Mouse (Mus musculus): ENCODE data around the gene Emp2. TPM values are rescaled to one million over a fixed set of nuclear protein-coding genes. Genes with fewer than 3 reads are reported as not detected.

Gene Emp2
- total and polyA plus RNA-seq, 3 experiments, result 0.09 TPM; not detected in 2

DNA sequence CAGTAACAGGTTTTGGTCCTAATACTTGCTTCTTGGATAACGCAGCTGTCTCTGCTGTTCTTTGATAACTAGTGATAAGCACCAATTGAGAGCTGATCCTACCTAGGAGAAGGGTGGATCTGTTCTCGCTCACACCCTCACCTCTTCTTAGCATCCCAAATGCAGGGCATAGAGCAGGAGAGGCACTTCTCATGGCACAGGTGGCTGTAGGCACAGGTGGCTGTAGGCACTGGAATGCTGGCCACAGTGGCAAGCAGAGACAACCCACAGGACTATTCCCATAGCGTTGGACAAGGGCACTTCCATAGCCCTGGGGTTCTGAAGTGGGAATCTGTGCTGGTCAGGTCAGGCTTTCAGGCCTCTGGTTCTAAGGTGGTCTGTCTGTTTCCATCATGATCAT lies 31.9 kb downstream of the Emp2 start:
- dilution Hi-C loops (cut with MboI; ENCODE audit: extremely low pct_ligation_motif_present, extremely low pct_unique_long_range_greater_than_20kb, low sequenced_read_pairs) (no loop called here), in situ Hi-C loops (cut with MboI; ENCODE audit: low pct_ligation_motif_present, low pct_unique_long_range_greater_than_20kb, low sequenced_read_pairs) (no loop called here)
- H3K79me2 ChIP-seq (replicated peaks; ENCODE audit: control insufficient read depth, extremely low read depth, insufficient read depth, poor library complexity, severe bottlenecking), result no peaks in the 10 kb centered on the region
- no peaks in the 10 kb centered on the region for H3K36me3 ChIP-seq (replicated peaks in 1 of 2; ENCODE audit: control insufficient read depth in 1 of 2, insufficient read depth in 1 of 2, low read length in 1 of 2)
- no peak for DNase-seq (ENCODE audit: extremely low read depth)
- no peak overlapping the region for H3K4me3 ChIP-seq (replicated peaks in 1 of 3; ENCODE audit: low read depth in 2 of 3, low read length in 2 of 3, poor library complexity in 1 of 3)
- no peak overlapping the region for H3K27ac ChIP-seq (ENCODE audit: insufficient read depth, low read depth)
- TF ChIP-seq GABPA (IDR thresholded peaks at IDR 0.05; ENCODE audit: insufficient replicate concordance, low read depth, low read length) (no peak), JUND (conservative IDR thresholded peaks at IDR 0.05; ENCODE audit: low read depth, low read length) (no peak), USF1 (IDR thresholded peaks at IDR 0.05; ENCODE audit: low read depth, low read length) (no peak), SIN3A (IDR thresholded peaks at IDR 0.05; ENCODE audit: low read length) (no peak), PAX5 (IDR thresholded peaks at IDR 0.05; ENCODE audit: low read length) (no peak), MXI1 (IDR thresholded peaks at IDR 0.05; ENCODE audit: low read depth, low read length) (no peak), JUN (IDR thresholded peaks at IDR 0.05; ENCODE audit: insufficient read depth, low read depth, low read length) (no peak), POLR2AphosphoS2 (IDR thresholded peaks at IDR 0.05; ENCODE audit: low read depth, low read length) (no peak)
- H3K4me2 ChIP-seq (ENCODE audit: insufficient read depth, low read depth, poor library complexity, severe bottlenecking), result no peak overlapping the region
- H3K9me3 ChIP-seq (replicated peaks; ENCODE audit: low read length), result no peaks in the 10 kb centered on the region
- peaks cover 12 to 23% of the 10 kb centered on the region in 2 experiments for H3K4me1 ChIP-seq (ENCODE audit: control insufficient read depth in 1 of 2, insufficient read depth in 2 of 2)
- no peak overlapping the region for H3K9ac ChIP-seq (ENCODE audit: insufficient read depth, low read depth)
- H3K27me3 ChIP-seq (replicated peaks), result peaks cover 40% of the 10 kb centered on the region

- Histone ChIP-seq H3K27me3 (replicated peaks) (peaks cover 41% of the 10 kb centered on the region), H3K9ac (ENCODE audit: insufficient read depth, low read depth) (no peak overlapping the region), H3K79me2 (replicated peaks; ENCODE audit: control insufficient read depth, extremely low read depth, insufficient read depth, poor library complexity, severe bottlenecking) (no peaks in the 10 kb centered on the region), H3K4me1 (ENCODE audit: control insufficient read depth in 1 of 2, insufficient read depth in 2 of 2) (peaks cover 3 to 18% of the 10 kb centered on the region in 2 experiments; a peak in 3 of 4 replicates), H3K9me3 (replicated peaks; ENCODE audit: low read length) (no peaks in the 10 kb centered on the region), H3K36me3 (replicated peaks in 1 of 2; ENCODE audit: control insufficient read depth in 1 of 2, insufficient read depth in 1 of 2, low read length in 1 of 2) (no peaks in the 10 kb centered on the region), H3K27ac (ENCODE audit: insufficient read depth, low read depth) (no peak overlapping the region), H3K4me3 (replicated peaks in 1 of 3; ENCODE audit: low read depth in 2 of 3, low read length in 2 of 3, poor library complexity in 1 of 3) (no peak overlapping the region), H3K4me2 (ENCODE audit: insufficient read depth, low read depth, poor library complexity, severe bottlenecking) (no peak overlapping the region)
- dilution Hi-C loops (cut with MboI; ENCODE audit: extremely low pct_ligation_motif_present, extremely low pct_unique_long_range_greater_than_20kb, low sequenced_read_pairs) (no loop called here), in situ Hi-C loops (cut with MboI; ENCODE audit: low pct_ligation_motif_present, low pct_unique_long_range_greater_than_20kb, low sequenced_read_pairs) (no loop called here)
- DNase-seq (ENCODE audit: extremely low read depth), result peak; percentile 90
- TF ChIP-seq TCF12 (IDR thresholded peaks at IDR 0.05; ENCODE audit: low read depth, low read length) (no peak; the same call in 1 of the 2 replicates), CTCF (conservative IDR thresholded peaks at IDR 0.05 in 1 of 2, IDR thresholded peaks at IDR 0.05 in 1 of 2; ENCODE audit: low read depth in 2 of 2, low read length in 2 of 2) (peak; percentile 88 to 99), HCFC1 (IDR thresholded peaks at IDR 0.05; ENCODE audit: low read depth, low read length) (no peak; the same call in 1 of the 2 replicates), ELF1 (IDR thresholded peaks at IDR 0.05; ENCODE audit: low read depth, low read length) (peak; percentile 28), MXI1 (IDR thresholded peaks at IDR 0.05; ENCODE audit: low read depth, low read length) (no peak), UBTF (IDR thresholded peaks at IDR 0.05; ENCODE audit: low read depth, low read length) (no peak), ZC3H11A (IDR thresholded peaks at IDR 0.05; ENCODE audit: low read depth, low read length) (peak; percentile 90), ZNF384 (IDR thresholded peaks at IDR 0.05; ENCODE audit: low read depth, low read length) (peak; percentile 84), PAX5 (IDR thresholded peaks at IDR 0.05; ENCODE audit: low read length) (no peak), NELFE (IDR thresholded peaks at IDR 0.05; ENCODE audit: low read depth, low read length) (peak; percentile 55; the same call in 1 of the 2 replicates), JUND (conservative IDR thresholded peaks at IDR 0.05; ENCODE audit: low read depth, low read length) (0 out of 2 replicates have a peak, but pooled peaks have one; percentile 25), CHD1 (IDR thresholded peaks at IDR 0.05; ENCODE audit: low read depth, low read length) (no peak), ZMIZ1 (IDR thresholded peaks at IDR 0.05; ENCODE audit: low read depth, low read length) (no peak), MEF2A (IDR thresholded peaks at IDR 0.05; ENCODE audit: borderline replicate concordance, low read depth, low read length) (no peak), POLR2AphosphoS2 (IDR thresholded peaks at IDR 0.05; ENCODE audit: low read depth, low read length) (no peak), SIN3A (IDR thresholded peaks at IDR 0.05; ENCODE audit: low read length) (0 out of 2 replicates have a peak, but pooled peaks have one; percentile 35), RAD21 (IDR thresholded peaks at IDR 0.05; ENCODE audit: low read depth, low read length) (peak; percentile 100), GABPA (IDR thresholded peaks at IDR 0.05; ENCODE audit: insufficient replicate concordance, low read depth, low read length) (no peak), IRF4 (IDR thresholded peaks at IDR 0.05; ENCODE audit: low read depth, low read length) (peak; percentile 63; the same call in 1 of the 2 replicates), TBP (conservative IDR thresholded peaks at IDR 0.05; ENCODE audit: low read depth, low read length) (no peak), ZKSCAN1 (IDR thresholded peaks at IDR 0.05; ENCODE audit: borderline replicate concordance, low read depth, low read length) (no peak), MYC (IDR thresholded peaks at IDR 0.05; ENCODE audit: low read depth, low read length) (peak; percentile 31; the same call in 1 of the 2 replicates), JUN (IDR thresholded peaks at IDR 0.05; ENCODE audit: insufficient read depth, low read depth, low read length) (no peak), MAZ (IDR thresholded peaks at IDR 0.05; ENCODE audit: low read depth, low read length) (0 out of 2 replicates have a peak, but pooled peaks have one; percentile 24), E2F4 (IDR thresholded peaks at IDR 0.05; ENCODE audit: insufficient replicate concordance, low read depth, low read length) (no peak), ETS1 (conservative IDR thresholded peaks at IDR 0.05; ENCODE audit: low read depth, low read length) (no peak), MAX (IDR thresholded peaks at IDR 0.05; ENCODE audit: low read length) (no peak), BHLHE40 (IDR thresholded peaks at IDR 0.05; ENCODE audit: low read depth, low read length) (no peak)
These were observed 33.3 kb downstream of the Emp2 start for GRCm38 (mm10) chr16:10280286-10280951.
